Mouse (Mus musculus) stomach, embryonic 15.5 days (tissue): Measurements from ENCODE around the gene Apob. TPM values are rescaled to one million over a fixed set of nuclear protein-coding genes. Genes with fewer than 3 reads are reported as not detected.
A peak's percentile ranks its signal among the peaks of the same experiment; 100 is the strongest.

Experiments
- ATAC-seq: fragments of 200-750 bp; cut with Nextera tagmentation; 2 replicates; pipeline ENCODE4 v1.8.0; 2017; ENCODE audit warnings: low read depth, moderate number of reproducible peaks, moderate TSS enrichment; ENCODE audit not compliant: insufficient read depth, low FRiP score
- H3K27ac ChIP-seq: fragments of 300-500 bp; sonication (generic); 2 replicates; pipeline ENCODE4 v1.5.1; 2015; ENCODE audit warnings: mild to moderate bottlenecking, inconsistent platforms
- H3K27me3 ChIP-seq: fragments of 300-500 bp; sonication (generic); replicated peaks from 2 replicates; pipeline ENCODE4 v1.6.1; 2015; ENCODE audit warnings: inconsistent platforms
- H3K36me3 ChIP-seq: fragments of 300-500 bp; sonication (generic); 2 replicates; pipeline ENCODE4 v1.6.1; 2015; ENCODE audit warnings: inconsistent platforms
- H3K4me1 ChIP-seq: fragments of 300-500 bp; sonication (generic); 2 replicates; pipeline ENCODE4 v1.6.1; 2015; ENCODE audit warnings: inconsistent platforms
- H3K4me2 ChIP-seq: fragments of 300-500 bp; sonication (generic); 2 replicates; pipeline ENCODE4 v1.6.1; 2015; ENCODE audit warnings: mild to moderate bottlenecking, inconsistent platforms
- H3K4me3 ChIP-seq: fragments of 300-500 bp; sonication (generic); replicated peaks from 2 replicates; pipeline ENCODE4 v1.5.1; 2015; ENCODE audit warnings: inconsistent platforms
- H3K9ac ChIP-seq: fragments of 300-500 bp; sonication (generic); 2 replicates; pipeline ENCODE4 v1.6.1; 2015; ENCODE audit warnings: inconsistent platforms
- H3K9me3 ChIP-seq: fragments of 300-500 bp; sonication (generic); 2 replicates; pipeline ENCODE4 v1.6.1; 2016; ENCODE audit warnings: inconsistent platforms
- WGBS: fragments of 180-500 bp; shearing (Covaris S2); methylation state at CpG from one replicate; pipeline ENCODE4 v1.1.7; 2015; 5-methylcytosine and 5-hydroxymethylcytosine counted together
- polyA plus RNA-seq: library from polyadenylated mRNA; unstranded; fragments of >200 nt; fragmentation: Nextera tagmentation; extraction: Ambion mirVana; gene quantifications from 2 replicates; pipeline ENCODE4 v1.2.1, GENCODE M21; 2015

The Apob gene
- polyA plus RNA-seq, result 11.0 and 18.2 TPM in 2 replicates

DNA sequence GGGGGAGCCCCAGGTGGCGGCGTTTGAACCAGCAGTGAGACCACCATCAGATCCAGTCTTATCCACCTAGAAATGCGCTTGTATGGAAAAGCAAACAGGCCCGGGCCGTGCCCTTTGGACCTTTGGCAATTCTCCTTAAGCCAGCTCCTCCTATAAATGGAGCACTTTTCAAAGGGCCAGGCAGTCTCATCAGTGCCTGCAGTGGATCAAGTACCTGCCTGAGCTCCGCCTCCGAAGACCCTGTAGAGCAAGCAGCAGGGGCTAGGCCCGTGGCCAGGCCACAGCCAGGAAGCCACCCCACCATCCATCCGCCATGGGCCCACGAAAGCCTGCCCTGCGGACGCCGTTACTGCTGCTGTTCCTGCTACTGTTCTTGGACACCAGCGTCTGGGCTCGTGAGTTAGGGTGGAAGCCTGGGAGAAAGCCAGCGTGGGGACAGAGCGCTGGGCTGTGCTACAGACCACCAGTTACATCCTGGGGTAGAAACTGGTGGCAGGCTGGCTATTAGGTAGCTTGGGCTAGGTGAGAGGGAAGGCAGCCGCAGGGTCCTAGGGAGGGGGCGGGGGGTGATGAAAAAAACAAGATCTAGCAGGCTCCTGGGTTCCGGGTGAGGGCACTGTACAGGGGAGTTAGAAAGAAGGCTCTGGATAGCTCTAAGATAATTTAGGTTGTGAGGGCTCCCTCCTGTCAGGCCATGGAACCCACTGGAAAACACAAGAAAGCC is at the start of gene Apob:
Gene Apob (plus strand): TSS at position 183 of the 724 bp plus-strand sequence.
- Histone ChIP-seq H3K4me2 (0 out of 2 replicates have a peak within 1 kb of the TSS, but pooled peaks have one; percentile 0), H3K27ac (no peak within 1 kb of the TSS), H3K4me1 (no peaks in the 10 kb centered on the region), H3K9ac (no peak within 1 kb of the TSS), H3K27me3 (no peaks in the 10 kb centered on the region), H3K9me3 (no peaks in the 10 kb centered on the region), H3K36me3 (no peaks in the 10 kb centered on the region), H3K4me3 (0 out of 2 replicates have a peak within 1 kb of the TSS, but pooled peaks have one; percentile 3)
- WGBS, result 78% methylated on average over 20 of the region's 20 CpGs
- peak; percentile 41; the same call in 1 of the 2 replicates for ATAC-seq

DNA sequence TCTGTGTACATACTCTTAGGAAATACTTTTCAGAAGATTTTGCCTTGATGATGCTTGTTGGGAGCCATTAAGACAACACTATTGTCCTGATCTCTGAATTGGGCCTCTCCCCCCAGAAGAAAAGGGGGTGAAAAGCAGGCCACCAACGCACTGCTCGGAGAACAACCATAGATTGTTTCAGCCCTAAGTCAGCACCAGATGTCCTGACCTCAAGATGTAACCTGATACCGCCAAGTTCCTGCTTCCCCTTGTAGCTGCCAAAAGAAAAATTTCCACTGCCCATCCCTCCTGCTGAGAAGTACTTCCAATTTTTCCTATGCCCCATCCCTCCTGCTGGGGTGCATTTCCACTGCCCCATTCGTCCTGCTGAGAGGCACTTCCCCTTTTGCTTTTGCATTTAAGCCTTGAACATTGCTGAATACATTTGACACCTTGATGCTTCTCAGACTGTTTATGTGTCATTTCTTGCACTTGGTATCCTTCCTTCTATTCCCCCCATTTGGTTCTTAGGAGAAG is 45.0 kb upstream of the Apob start:
- no peak overlapping the region for H3K27ac ChIP-seq
- H3K36me3 ChIP-seq, result no peaks in the 10 kb centered on the region
- H3K4me2 ChIP-seq, result no peak overlapping the region
- no peak overlapping the region for H3K9ac ChIP-seq
- no peak overlapping the region for H3K4me3 ChIP-seq
- no peaks in the 10 kb centered on the region for H3K9me3 ChIP-seq
- H3K27me3 ChIP-seq, result no peaks in the 10 kb centered on the region
- WGBS, result 63% methylated on average over 4 of the region's 4 CpGs
- H3K4me1 ChIP-seq, result no peaks in the 10 kb centered on the region
- no peak for ATAC-seq

GRCm38 (mm10) chr12:7950098-7950745 is 27.2 kb upstream of the Apob start:
- no peak overlapping the region for H3K9ac ChIP-seq
- H3K9me3 ChIP-seq, result no peaks in the 10 kb centered on the region
- H3K27me3 ChIP-seq, result no peaks in the 10 kb centered on the region
- no peak overlapping the region for H3K4me2 ChIP-seq
- no peak; the same call in 1 of the 2 replicates for ATAC-seq
- no peak overlapping the region for H3K27ac ChIP-seq
- no peak overlapping the region for H3K4me3 ChIP-seq
- H3K36me3 ChIP-seq, result no peaks in the 10 kb centered on the region
- H3K4me1 ChIP-seq, result no peaks in the 10 kb centered on the region
- WGBS, result 68% methylated on average over 9 of the region's 9 CpGs

DNA sequence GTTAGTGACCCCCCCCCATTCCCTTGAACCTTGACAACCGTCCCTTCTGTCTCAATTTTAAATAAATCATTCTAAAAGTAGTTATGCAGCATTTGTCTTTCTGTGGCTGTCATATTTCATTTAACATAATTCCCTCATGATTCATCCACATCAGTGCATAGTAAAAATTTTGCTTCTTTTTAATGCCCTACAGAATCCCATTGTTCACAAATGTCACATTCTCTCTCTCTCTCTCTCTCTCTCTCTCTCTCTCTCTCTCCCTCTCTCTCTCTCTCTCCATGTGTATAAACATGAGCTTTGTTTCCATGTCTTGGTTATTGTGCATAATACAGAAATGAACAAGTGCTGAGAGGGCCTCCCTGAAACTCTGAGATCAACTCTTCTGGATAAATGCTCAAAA is 18.6 kb upstream of the Apob start:
- Histone ChIP-seq H3K9ac (no peak overlapping the region), H3K4me2 (no peak overlapping the region), H3K9me3 (no peaks in the 10 kb centered on the region), H3K36me3 (no peaks in the 10 kb centered on the region), H3K4me1 (no peaks in the 10 kb centered on the region), H3K27me3 (no peaks in the 10 kb centered on the region), H3K4me3 (no peak overlapping the region), H3K27ac (no peak overlapping the region)
- ATAC-seq, result no peak
- 57% methylated on average over 1 of the region's 1 CpGs for WGBS

DNA sequence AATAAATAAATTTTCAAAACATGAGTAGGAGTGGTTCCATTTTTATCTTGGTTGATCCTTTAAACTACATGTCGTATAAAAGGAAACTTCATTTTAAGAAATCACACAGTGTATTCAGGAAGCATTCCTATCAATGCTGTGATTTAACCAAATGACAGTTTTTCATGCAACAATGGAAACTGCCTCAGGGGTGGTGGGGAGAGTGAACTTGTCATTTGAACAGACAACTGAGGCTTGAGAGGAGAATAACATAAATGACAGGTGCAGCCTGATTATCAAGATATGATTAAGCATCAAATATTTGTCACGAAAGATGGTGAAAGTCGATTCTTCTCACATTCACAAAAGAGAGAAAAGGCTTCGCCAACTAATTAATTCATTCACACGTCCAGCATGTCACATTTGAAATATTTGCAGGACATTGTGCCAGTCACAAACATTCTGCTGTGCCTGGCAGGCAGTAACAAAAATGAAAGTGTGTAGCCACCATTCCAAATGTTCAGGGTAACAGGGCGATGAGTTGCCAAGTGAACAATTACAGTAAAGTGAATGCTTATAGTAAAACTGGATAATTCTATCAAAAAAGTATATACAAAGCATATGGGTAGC is 18.0 kb upstream of the Apob start:
- Histone ChIP-seq H3K27ac (no peak overlapping the region), H3K4me2 (no peak overlapping the region), H3K36me3 (no peaks in the 10 kb centered on the region), H3K4me1 (no peaks in the 10 kb centered on the region), H3K27me3 (no peaks in the 10 kb centered on the region), H3K4me3 (no peak overlapping the region), H3K9ac (no peak overlapping the region), H3K9me3 (no peaks in the 10 kb centered on the region)
- 75% methylated on average over 6 of the region's 6 CpGs for WGBS
- no peak for ATAC-seq

- Histone ChIP-seq H3K27me3 (no peaks in the 10 kb centered on the region), H3K9ac (no peak overlapping the region), H3K4me3 (no peak overlapping the region), H3K4me1 (no peaks in the 10 kb centered on the region), H3K27ac (no peak overlapping the region), H3K9me3 (no peaks in the 10 kb centered on the region), H3K4me2 (no peak overlapping the region), H3K36me3 (no peaks in the 10 kb centered on the region)
- WGBS, result 36% methylated on average over 5 of the region's 5 CpGs
- no peak for ATAC-seq
Measured at GRCm38 (mm10) chr12:7962314-7962927, 15.0 kb upstream of the Apob start.

GRCm38 (mm10) chr12:7967221-7967620 is 10.2 kb upstream of the Apob start:
- Histone ChIP-seq H3K4me3 (no peak overlapping the region), H3K27me3 (no peaks in the 10 kb centered on the region), H3K4me1 (no peaks in the 10 kb centered on the region), H3K36me3 (no peaks in the 10 kb centered on the region), H3K9me3 (no peaks in the 10 kb centered on the region), H3K27ac (no peak overlapping the region), H3K4me2 (no peak overlapping the region), H3K9ac (no peak overlapping the region)
- 83% methylated on average over 2 of the region's 2 CpGs for WGBS
- ATAC-seq, result no peak

DNA sequence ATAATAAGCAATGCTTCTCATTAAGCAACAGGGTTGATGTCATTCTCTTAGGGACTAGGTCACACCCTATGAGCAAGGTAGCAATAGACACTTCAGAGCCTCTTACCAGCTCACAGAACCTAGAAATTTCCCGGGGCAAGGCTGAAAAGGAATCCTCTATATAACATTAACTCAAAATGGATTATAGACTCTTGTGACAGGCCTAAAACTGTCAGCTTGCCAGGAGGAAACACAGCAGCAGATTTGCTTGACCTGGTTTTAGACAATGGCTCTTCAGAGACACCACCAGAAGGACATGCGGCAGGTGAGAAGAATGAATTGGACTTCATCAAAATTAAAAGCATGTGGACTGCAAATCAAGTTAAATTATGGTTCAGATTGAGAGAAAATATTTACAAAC is 7.1 kb upstream of the Apob start:
- no peaks in the 10 kb centered on the region for H3K4me1 ChIP-seq
- ATAC-seq, result no peak
- H3K27ac ChIP-seq, result no peak overlapping the region
- H3K36me3 ChIP-seq, result no peaks in the 10 kb centered on the region
- H3K27me3 ChIP-seq, result no peaks in the 10 kb centered on the region
- H3K4me2 ChIP-seq, result no peak overlapping the region
- 71% methylated on average over 2 of the region's 2 CpGs for WGBS
- no peak overlapping the region for H3K4me3 ChIP-seq
- H3K9me3 ChIP-seq, result no peaks in the 10 kb centered on the region
- H3K9ac ChIP-seq, result no peak overlapping the region

- no peak overlapping the region for H3K27ac ChIP-seq
- 50% methylated on average over 3 of the region's 3 CpGs for WGBS
- H3K4me1 ChIP-seq, result no peaks in the 10 kb centered on the region
- no peak overlapping the region for H3K9ac ChIP-seq
- no peak overlapping the region for H3K4me3 ChIP-seq
- H3K36me3 ChIP-seq, result no peaks in the 10 kb centered on the region
- H3K4me2 ChIP-seq, result no peak overlapping the region
- H3K27me3 ChIP-seq, result no peaks in the 10 kb centered on the region
- H3K9me3 ChIP-seq, result no peaks in the 10 kb centered on the region
- ATAC-seq, result no peak
Measured at GRCm38 (mm10) chr12:7970817-7971216, 6.6 kb upstream of the Apob start.

GRCm38 (mm10) chr12:7971736-7972135 is 5.7 kb upstream of the Apob start:
- Histone ChIP-seq H3K27ac (no peak overlapping the region), H3K36me3 (no peaks in the 10 kb centered on the region), H3K4me3 (no peak overlapping the region), H3K9ac (no peak overlapping the region), H3K9me3 (no peaks in the 10 kb centered on the region), H3K4me2 (no peak overlapping the region), H3K4me1 (no peaks in the 10 kb centered on the region), H3K27me3 (no peaks in the 10 kb centered on the region)
- ATAC-seq, result no peak
- 85% methylated on average over 2 of the region's 2 CpGs for WGBS

DNA sequence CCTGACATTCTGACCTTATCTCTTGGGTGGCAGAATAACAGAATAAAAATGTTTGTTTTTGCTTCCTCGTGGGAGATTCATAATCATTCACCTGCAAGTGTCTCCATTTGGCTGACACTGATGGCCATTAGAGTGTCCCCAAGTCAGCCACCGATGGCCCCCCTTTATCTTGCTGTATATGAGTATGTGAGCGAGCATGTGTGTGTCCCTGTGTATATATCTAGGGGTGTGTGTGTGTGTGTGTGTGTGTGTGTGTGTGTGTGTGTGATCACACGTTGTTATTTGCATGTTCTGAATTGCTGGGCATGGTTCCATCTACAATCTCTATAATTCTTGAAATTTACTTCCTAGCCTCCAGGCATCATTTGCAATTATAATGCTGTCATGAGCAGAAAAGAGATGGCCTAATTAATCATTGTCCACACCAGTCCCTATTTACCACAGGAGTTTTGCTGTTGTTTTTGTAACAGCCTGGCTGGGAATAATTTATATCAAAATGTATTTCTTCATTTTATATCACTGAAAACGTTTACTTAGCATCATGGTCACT is 3.6 kb upstream of the Apob start:
- ATAC-seq, result no peak
- Histone ChIP-seq H3K4me1 (no peaks in the 10 kb centered on the region), H3K9me3 (no peaks in the 10 kb centered on the region), H3K9ac (no peak overlapping the region), H3K4me2 (no peak overlapping the region), H3K4me3 (no peak overlapping the region), H3K27ac (no peak overlapping the region), H3K27me3 (no peaks in the 10 kb centered on the region), H3K36me3 (no peaks in the 10 kb centered on the region)
- 47% methylated on average over 5 of the region's 5 CpGs for WGBS
